Mouse (Mus musculus): Measurements from ENCODE around the gene Rapgef2.

Rapgef2 gene

DNA sequence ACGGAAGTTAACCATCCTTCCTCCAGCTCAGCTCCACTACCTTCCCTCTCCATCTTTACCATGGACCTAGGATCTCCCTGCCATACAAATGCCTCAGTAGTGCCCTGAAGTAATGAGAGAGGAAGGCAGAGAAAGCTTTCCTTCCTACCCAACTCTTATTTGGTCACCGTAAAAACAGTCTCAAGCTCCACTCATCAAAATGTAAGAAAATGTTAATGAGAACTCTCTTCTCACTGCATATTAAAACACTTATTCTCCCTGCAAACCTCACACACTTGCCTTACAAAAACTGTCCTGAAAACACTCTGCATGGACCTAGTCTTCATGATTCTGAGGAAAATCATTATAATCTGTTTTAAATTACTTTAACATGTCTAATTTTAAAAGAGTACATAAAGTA, 118.7 kb downstream of the Rapgef2 start:
- no peak for DNase-seq (ENCODE audit: low spot score)

DNA sequence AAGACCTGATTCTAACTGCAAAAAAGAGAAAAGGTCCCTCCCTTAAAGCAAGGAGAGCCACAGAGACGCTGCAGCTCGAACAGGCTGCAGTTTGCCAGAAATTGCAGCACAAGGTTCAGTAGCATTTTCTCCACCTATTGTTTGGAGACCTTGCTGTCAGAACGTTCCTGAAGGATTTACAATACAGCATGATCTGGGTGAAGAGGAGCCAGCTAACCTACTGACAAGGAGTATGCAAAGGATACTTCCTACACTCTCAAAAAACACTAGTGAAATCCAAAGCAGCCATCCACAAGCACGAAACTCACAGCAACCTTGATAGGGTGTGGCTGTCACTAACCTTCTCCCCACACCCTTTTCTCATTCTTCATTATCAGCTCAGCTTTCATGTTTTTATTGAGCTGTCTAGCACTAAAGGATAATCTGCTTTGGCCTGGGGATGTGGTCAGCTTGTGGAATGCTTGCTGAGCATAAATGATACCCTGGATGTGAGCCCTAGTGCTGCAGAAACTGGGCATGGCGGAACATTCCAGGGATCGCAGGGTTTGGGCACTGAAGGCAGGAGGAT, 124.4 kb downstream of the Rapgef2 start:
- DNase-seq (ENCODE audit: low spot score) = no peak

DNA sequence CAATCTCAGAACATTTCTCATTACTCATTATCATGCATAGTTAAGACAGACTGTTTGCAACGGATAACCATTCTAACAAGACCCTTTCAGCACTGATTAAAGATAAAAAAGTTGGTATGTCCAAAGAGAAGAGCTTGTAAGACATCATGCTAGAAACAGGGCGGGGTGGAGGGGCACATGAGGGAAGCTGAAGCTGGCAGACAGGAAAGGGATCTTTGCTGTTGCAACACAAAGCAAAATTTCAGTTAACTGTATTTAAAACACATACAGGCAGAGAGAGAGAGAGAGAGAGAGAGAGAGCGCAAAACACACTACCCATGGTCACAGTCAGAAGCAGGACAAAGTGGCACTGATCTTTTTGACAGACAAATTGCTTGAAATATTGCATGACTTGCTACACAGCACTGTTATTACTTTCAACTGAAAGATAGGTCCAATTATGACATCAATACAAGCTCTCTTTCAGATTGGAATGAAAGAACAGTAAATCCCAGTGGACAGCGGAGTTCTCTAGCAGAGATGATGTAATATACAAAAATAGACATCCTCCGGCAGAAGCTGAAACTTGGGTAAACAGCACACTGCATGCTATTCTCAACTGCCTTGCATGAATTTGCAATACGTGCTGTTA, 125.1 kb downstream of the Rapgef2 start:
- no peak for DNase-seq (ENCODE audit: low spot score)

- DNase-seq (ENCODE audit: low spot score) = no peak
Observed at GRCm38 (mm10) chr3:79158254-79158653, 128.1 kb downstream of the Rapgef2 start.

DNA sequence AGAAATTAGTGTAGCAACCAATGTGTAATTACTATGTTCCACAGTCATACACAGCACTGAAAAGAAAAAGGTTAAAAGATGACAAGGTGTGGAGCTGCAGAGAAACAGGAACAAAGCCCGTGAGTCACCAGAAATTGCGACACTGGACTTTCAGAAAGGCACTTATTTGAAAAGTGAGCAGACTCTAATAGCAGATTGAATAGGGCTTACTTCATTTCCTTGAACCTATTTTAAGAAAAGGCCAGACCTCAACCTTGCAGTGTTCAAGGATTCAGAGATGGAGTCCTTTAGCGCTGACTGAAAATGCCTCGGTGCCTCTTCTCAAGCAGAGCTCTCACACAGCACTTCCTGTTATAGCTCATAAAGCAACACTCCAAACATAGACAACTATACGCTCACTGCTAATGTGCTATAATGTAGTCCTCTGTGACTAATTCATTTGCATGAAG, 133.3 kb downstream of the Rapgef2 start:
- no peak for DNase-seq (ENCODE audit: low spot score)

- DNase-seq (ENCODE audit: low spot score) = no peak
Observed at GRCm38 (mm10) chr3:79145407-79146055, 140.8 kb downstream of the Rapgef2 start.

GRCm38 (mm10) chr3:79144672-79145406, 141.5 kb downstream of the Rapgef2 start:
- DNase-seq (ENCODE audit: low spot score) = no peak

DNA sequence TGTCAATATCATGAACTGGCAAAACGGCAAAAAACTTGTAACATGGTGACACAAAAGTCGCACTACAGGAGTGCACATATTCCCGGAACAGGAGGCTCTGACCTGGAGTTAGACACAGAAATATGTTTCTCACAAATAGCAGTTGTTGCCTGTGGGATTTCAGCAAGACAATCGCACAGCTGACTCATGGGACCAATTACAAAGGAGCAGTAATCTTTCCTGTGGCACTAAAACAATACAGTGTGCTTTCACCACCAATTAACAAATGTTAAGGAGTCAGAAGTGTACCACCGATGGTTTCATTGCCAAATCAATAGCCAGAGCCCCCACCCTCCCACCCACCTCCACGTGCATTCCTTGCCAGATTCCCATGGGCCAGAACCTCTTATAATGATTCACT, 142.2 kb downstream of the Rapgef2 start:
- no peak for DNase-seq (ENCODE audit: low spot score)

- DNase-seq (ENCODE audit: low spot score) = no peak
Observed at GRCm38 (mm10) chr3:79139245-79139644, 147.1 kb downstream of the Rapgef2 start.

DNA sequence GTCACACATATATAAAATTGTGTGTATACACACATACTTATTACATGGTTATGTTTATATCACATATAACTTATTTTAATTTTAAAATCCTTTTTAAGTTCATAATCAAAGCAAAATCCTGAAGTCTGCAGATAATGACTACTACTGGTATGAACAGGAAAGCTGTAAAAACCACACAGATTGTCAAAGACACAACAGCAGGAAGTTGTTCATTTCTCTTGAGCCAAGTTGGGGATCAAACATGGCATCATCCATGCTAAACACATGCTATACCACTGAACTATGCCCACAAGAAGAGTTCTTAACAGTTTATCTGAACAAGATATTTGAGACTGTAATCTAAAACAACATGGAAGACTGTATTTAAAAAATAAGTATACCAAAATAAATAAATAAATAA, 147.7 kb downstream of the Rapgef2 start:
- DNase-seq (ENCODE audit: low spot score) = no peak

DNA sequence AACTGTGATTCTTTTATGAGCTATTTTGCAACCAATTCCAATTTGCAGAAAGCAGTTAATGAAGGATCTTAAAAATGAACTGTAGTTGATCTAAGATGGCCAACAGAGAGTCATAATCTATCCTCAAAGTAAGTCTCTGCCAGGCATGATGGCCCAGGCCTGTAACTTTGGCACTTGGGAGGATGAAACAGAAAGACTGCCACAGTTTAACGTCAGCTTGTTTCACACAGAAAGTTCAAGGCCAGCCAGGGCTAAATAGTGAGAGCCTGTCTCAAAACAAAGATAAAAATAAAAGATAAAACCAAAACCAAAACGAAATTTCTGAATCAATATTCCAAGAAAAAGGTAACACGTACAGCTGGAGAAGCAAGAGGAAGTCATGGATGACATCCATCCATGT, 155.3 kb downstream of the Rapgef2 start:
- DNase-seq (ENCODE audit: low spot score) = no peak

DNA sequence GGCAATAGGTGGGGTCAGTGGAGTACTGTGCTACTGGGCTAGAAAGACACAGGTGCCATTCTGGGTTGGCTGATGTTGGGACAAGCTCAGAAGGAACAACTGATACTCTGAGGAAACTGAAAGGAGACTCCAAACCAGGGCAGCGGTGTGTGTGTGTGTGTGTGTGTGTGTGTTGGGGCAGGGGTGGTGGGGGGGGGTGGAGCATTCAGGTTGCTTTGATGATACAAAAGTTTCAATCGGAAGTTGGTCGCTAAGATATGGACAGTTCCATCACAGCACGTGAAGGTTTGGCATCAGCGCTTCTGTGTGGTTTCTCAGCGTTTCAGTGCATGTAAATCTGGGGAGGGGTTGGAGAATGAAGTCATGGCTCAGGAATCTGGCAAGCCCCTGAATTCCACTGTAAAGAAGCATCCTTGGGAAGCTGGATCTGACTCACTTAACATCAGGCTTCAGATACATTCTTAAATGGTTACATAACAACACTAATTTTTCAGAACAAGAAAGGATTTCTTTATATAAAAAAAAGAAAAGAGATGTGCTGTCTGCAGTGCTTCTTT, 157.2 kb downstream of the Rapgef2 start:
- DNase-seq (ENCODE audit: low spot score) = no peak

GRCm38 (mm10) chr3:79127797-79128196, 158.5 kb downstream of the Rapgef2 start:
- no peak for DNase-seq (ENCODE audit: low spot score)

GRCm38 (mm10) chr3:79126857-79127256, 159.5 kb downstream of the Rapgef2 start:
- DNase-seq (ENCODE audit: low spot score) = no peak

GRCm38 (mm10) chr3:79121391-79121790, 164.9 kb downstream of the Rapgef2 start:
- no peak for DNase-seq (ENCODE audit: low spot score)

DNA sequence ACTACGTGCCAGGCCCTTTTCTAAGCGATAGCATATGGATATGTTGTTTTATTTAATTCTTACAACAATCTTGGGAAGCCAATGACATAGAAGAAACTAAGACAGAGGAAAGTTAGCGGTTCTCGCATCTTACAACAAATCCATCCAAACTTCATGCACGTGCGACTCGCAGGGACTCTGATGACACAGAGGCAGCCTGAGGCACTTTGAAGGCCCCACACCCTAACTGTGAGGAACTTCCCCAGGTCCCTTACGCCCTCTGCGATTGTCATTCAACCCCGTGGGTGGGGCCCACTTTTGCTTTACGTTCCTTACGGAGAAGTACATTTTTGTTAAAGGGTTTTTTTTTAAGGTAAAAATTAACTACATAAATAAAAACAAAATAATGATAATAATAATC, 166.3 kb downstream of the Rapgef2 start:
- DNase-seq (ENCODE audit: low spot score) = no peak

DNA sequence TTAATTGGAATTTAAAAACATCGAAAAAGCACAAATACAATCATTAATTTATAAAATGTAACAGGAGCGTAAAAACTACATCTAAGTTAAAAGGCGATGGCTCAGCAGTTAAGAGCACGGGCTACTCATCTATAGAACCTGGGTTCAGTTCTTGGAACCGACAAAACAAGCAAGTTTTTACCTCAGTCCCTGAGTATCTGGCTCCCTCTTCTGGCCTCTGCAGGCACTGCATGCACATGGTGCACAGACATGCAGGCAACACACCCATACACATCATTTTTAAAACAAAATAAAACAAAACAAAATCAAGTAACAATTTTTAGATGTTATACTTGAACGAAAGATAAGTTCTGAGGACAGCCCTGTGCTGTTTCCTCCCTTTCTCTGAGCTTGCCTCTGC, 176.2 kb downstream of the Rapgef2 start:
- no peak for DNase-seq (ENCODE audit: low spot score)

GRCm38 (mm10) chr3:79108246-79108645, 178.1 kb downstream of the Rapgef2 start:
- no peak for DNase-seq (ENCODE audit: low spot score)

GRCm38 (mm10) chr3:79106360-79106759, 180.0 kb downstream of the Rapgef2 start:
- no peak for DNase-seq (ENCODE audit: low spot score)

DNA sequence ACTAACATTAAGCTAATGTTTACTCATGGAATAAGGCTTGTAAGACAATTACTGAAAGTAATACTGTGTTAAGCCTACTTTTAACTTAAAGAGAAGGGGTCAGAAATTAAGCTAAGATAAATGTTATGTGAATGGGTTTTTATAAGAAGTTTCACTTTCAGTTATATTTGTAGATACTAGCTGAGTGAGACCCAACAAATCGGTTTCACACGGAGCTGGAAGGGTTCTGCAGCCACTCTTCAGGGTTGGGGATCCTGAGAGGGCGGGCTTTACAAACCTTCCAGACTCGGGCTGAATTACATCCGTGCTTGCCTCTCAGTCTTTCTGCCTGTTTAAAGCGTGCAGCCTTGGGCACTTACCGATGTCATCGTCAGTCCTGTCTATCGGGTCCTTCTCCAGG, 182.7 kb downstream of the Rapgef2 start:
- no peak for DNase-seq (ENCODE audit: low spot score)

GRCm38 (mm10) chr3:79101737-79102136, 184.6 kb downstream of the Rapgef2 start:
- no peak for DNase-seq (ENCODE audit: low spot score)

- DNase-seq (ENCODE audit: low spot score) = no peak
Observed at GRCm38 (mm10) chr3:79100831-79101230, 185.5 kb downstream of the Rapgef2 start.

- DNase-seq (ENCODE audit: low spot score) = no peak
Observed at GRCm38 (mm10) chr3:79089091-79089490, 197.2 kb downstream of the Rapgef2 start.
